Mouse (Mus musculus) bone marrow macrophage, adult 2 months (primary cell): ENCODE data around the gene Agap1.

Experiments
- CTCF ChIP-seq: IDR thresholded peaks from 2 replicates; pipeline ENCODE4 v1.5.1; 2012; ENCODE audit warnings: low read depth, mild to moderate bottlenecking, low read length, moderate library complexity
- POLR2A ChIP-seq: IDR thresholded peaks from 2 replicates; pipeline ENCODE4 v1.6.1; 2012; ENCODE audit warnings: mild to moderate bottlenecking, low read depth, low read length, borderline replicate concordance

GRCm38 (mm10) chr1:89750921-89751320 is 296.3 kb downstream of the Agap1 start:
- TF ChIP-seq CTCF (no peak), POLR2A (no peak)
